Mouse (Mus musculus) heart, postnatal 0 days (tissue): ENCODE measurements around the gene Pid1. TPM values are rescaled to one million over a fixed set of nuclear protein-coding genes. Genes with fewer than 3 reads are reported as not detected.

Experiments
- ATAC-seq: fragments of 200-750 bp; cut with Nextera tagmentation; 2 replicates; pipeline ENCODE4 v1.8.0; 2017; ENCODE audit warnings: low read depth, moderate number of reproducible peaks, moderate library complexity; ENCODE audit not compliant: insufficient read depth
- DNase-seq: peaks from one replicate; pipeline ENCODE4 v3.0.0-alpha.2; 2016; ENCODE audit warnings: low spot score
- H3K27ac ChIP-seq: fragments of 300-500 bp; sonication (generic); 2 replicates; pipeline ENCODE4 v1.5.1; 2014; ENCODE audit warnings: low read depth, mild to moderate bottlenecking
- H3K27me3 ChIP-seq: fragments of 300-500 bp; sonication (generic); 2 replicates; pipeline ENCODE4 v1.6.1; 2014; ENCODE audit warnings: low read length, mixed read lengths; ENCODE audit not compliant: control insufficient read depth, insufficient read depth
- H3K36me3 ChIP-seq: fragments of 300-500 bp; sonication (generic); replicated peaks from 2 replicates; pipeline ENCODE4 v1.6.1; 2014; ENCODE audit warnings: low read length, mixed read lengths; ENCODE audit not compliant: control insufficient read depth, insufficient read depth
- H3K4me1 ChIP-seq: fragments of 300-500 bp; sonication (generic); 2 replicates; pipeline ENCODE4 v1.6.1; 2014; ENCODE audit warnings: antibody characterized with exemption; ENCODE audit not compliant: control insufficient read depth, insufficient read depth
- H3K4me2 ChIP-seq: fragments of 300-500 bp; sonication (generic); 2 replicates; pipeline ENCODE4 v1.6.1; 2014; ENCODE audit warnings: low read depth, mild to moderate bottlenecking, low read length, moderate library complexity
- H3K4me3 ChIP-seq: fragments of 300-500 bp; sonication (generic); 2 replicates; pipeline ENCODE4 v1.5.1; 2014; ENCODE audit warnings: low read depth, low read length
- H3K9ac ChIP-seq: fragments of 300-500 bp; sonication (generic); replicated peaks from 2 replicates; pipeline ENCODE4 v1.6.1; 2014; ENCODE audit warnings: low read depth, low read length, mixed read lengths
- H3K9me3 ChIP-seq: fragments of 300-500 bp; sonication (generic); replicated peaks from 2 replicates; pipeline ENCODE4 v1.6.1; 2016; ENCODE audit warnings: low read length; ENCODE audit not compliant: control insufficient read depth
- CTCF ChIP-seq: IDR thresholded peaks from 2 replicates; pipeline ENCODE4 v1.5.1; 2016; ENCODE audit warnings: antibody characterized with exemption, control low read depth, low read depth
- EP300 ChIP-seq: IDR thresholded peaks from 2 replicates; pipeline ENCODE4 v1.6.1; 2016; ENCODE audit warnings: antibody characterized with exemption, low read depth
- WGBS: fragments of 180-500 bp; shearing (Covaris S2); extraction: QIAGEN DNeasy Blood & Tissue Kit; methylation state at CpG from one replicate; pipeline ENCODE4 v1.1.7; 2014; 5-methylcytosine and 5-hydroxymethylcytosine counted together
- polyA plus RNA-seq: library from polyadenylated mRNA; unstranded; fragments of >200 nt; fragmentation: Nextera tagmentation; extraction: Ambion mirVana; gene quantifications from 2 replicates; pipeline ENCODE4 v1.2.1, GENCODE M21; 2015
- total RNA-seq: library from RNA; depleted of rRNA; stranded (reverse); fragments of >200 nt; gene quantifications from 2 replicates; pipeline ENCODE4 v1.2.3, GENCODE M21; 2014; ENCODE audit warnings: low replicate concordance

The Pid1 gene
- total and polyA plus RNA-seq, 2 experiments from 2014 or later: 4.0 to 6.6 TPM

DNA sequence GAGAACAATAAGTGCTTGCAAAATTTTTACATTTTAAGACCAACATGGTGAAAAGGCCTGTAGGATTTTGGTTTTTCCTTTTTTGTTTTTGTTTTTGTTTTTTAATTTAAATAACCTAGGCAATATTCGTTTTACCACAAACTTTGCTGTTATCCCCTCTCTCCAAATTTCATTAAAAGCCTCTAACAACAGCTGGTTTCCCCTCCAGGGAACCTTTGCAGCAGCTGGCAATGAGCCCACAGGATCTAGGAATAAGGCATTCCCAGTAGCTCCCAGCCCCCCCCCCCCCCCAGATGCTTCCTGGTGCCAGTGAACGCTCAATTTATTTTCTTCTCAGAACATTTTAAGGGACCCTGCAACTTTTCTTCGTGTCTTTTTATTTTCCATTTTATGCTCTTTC lies 38.7 kb downstream of the Pid1 start:
- no peaks in the 10 kb centered on the region for H3K9me3 ChIP-seq
- no peaks in the 10 kb centered on the region for H3K4me1 ChIP-seq
- 45% methylated on average over 3 of the region's 3 CpGs for whole genome bisulfite sequencing
- ATAC-seq: no peak
- TF ChIP-seq EP300 (no peak), CTCF (no peak)
- H3K27ac ChIP-seq: no peak overlapping the region
- no peak overlapping the region for H3K4me3 ChIP-seq
- no peak overlapping the region for H3K9ac ChIP-seq
- H3K4me2 ChIP-seq: no peak overlapping the region
- no peaks in the 10 kb centered on the region for H3K36me3 ChIP-seq
- no peak for DNase-seq
- no peaks in the 10 kb centered on the region for H3K27me3 ChIP-seq

- H3K9ac ChIP-seq: no peak overlapping the region
- no peaks in the 10 kb centered on the region for H3K36me3 ChIP-seq
- TF ChIP-seq CTCF (no peak), EP300 (no peak)
- WGBS: 51% methylated on average over 4 of the region's 4 CpGs
- H3K4me2 ChIP-seq: no peak overlapping the region
- H3K27ac ChIP-seq: no peak overlapping the region
- H3K9me3 ChIP-seq: no peaks in the 10 kb centered on the region
- DNase-seq: no peak
- H3K27me3 ChIP-seq: no peaks in the 10 kb centered on the region
- no peaks in the 10 kb centered on the region for H3K4me1 ChIP-seq
- no peak overlapping the region for H3K4me3 ChIP-seq
- ATAC-seq: no peak
Measured at GRCm38 (mm10) chr1:84321327-84321726, 42.7 kb downstream of the Pid1 start.

DNA sequence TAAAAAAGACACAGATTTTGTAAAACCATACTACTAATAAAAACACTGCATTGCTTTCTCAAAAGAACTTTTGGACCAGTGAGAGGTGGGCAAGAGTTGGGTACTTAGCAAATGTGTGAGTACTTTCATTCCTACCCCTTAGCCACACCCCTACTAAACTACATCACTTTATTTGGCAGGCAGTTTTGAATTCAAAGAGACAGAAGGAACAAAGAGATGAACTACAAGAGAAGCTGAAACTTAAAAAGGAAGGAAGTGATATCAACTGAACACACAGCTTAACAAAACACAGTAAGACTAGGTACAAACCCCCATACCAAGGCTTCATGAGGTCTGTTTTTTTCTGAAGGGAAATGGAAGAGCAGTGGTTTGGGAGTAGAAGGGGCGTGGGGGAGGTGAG lies 45.4 kb downstream of the Pid1 start:
- WGBS: 55% methylated on average over 1 of the region's 1 CpGs
- Histone ChIP-seq H3K4me2 (no peak overlapping the region), H3K9ac (no peak overlapping the region), H3K4me1 (no peaks in the 10 kb centered on the region), H3K27ac (no peak overlapping the region), H3K27me3 (no peaks in the 10 kb centered on the region), H3K36me3 (no peaks in the 10 kb centered on the region), H3K4me3 (no peak overlapping the region), H3K9me3 (no peaks in the 10 kb centered on the region)
- no peak for DNase-seq
- no peak for ATAC-seq
- no peak for TF ChIP-seq CTCF
- TF ChIP-seq EP300: no peak

GRCm38 (mm10) chr1:84317827-84318226 lies 46.2 kb downstream of the Pid1 start:
- Histone ChIP-seq H3K4me1 (no peaks in the 10 kb centered on the region), H3K27ac (no peak overlapping the region), H3K36me3 (no peaks in the 10 kb centered on the region), H3K9me3 (no peaks in the 10 kb centered on the region), H3K4me3 (no peak overlapping the region), H3K9ac (no peak overlapping the region), H3K4me2 (no peak overlapping the region), H3K27me3 (no peaks in the 10 kb centered on the region)
- DNase-seq (no peak), ATAC-seq (no peak)
- TF ChIP-seq EP300 (no peak), CTCF (no peak)
- WGBS: 88% methylated on average over 1 of the region's 1 CpGs

GRCm38 (mm10) chr1:84309966-84310460 lies 54.0 kb downstream of the Pid1 start:
- no peak overlapping the region for H3K27ac ChIP-seq
- ATAC-seq (no peak), DNase-seq (no peak)
- H3K27me3 ChIP-seq: no peaks in the 10 kb centered on the region
- H3K4me1 ChIP-seq: no peaks in the 10 kb centered on the region
- no peaks in the 10 kb centered on the region for H3K36me3 ChIP-seq
- TF ChIP-seq CTCF (no peak), EP300 (no peak)
- H3K9me3 ChIP-seq: no peaks in the 10 kb centered on the region
- H3K4me2 ChIP-seq: no peak overlapping the region
- no peak overlapping the region for H3K9ac ChIP-seq
- WGBS: 70% methylated on average over 2 of the region's 2 CpGs
- no peak overlapping the region for H3K4me3 ChIP-seq

GRCm38 (mm10) chr1:84305713-84306421 lies 58.1 kb downstream of the Pid1 start:
- H3K9ac ChIP-seq: no peak overlapping the region
- no peaks in the 10 kb centered on the region for H3K27me3 ChIP-seq
- H3K4me2 ChIP-seq: no peak overlapping the region
- H3K4me1 ChIP-seq: no peaks in the 10 kb centered on the region
- ATAC-seq: no peak
- no peak for DNase-seq
- no peaks in the 10 kb centered on the region for H3K9me3 ChIP-seq
- TF ChIP-seq EP300: no peak
- no peak for TF ChIP-seq CTCF
- no peak overlapping the region for H3K27ac ChIP-seq
- WGBS: 60% methylated on average over 16 of the region's 16 CpGs
- no peak overlapping the region for H3K4me3 ChIP-seq
- no peaks in the 10 kb centered on the region for H3K36me3 ChIP-seq
